Mouse (Mus musculus): ENCODE results near the gene App. TPM values are rescaled to one million over a fixed set of nuclear protein-coding genes. Genes with fewer than 3 reads are reported as not detected.
A peak's percentile ranks its signal among the peaks of the same experiment; 100 is the strongest.

Gene App
- total RNA-seq, 2 experiments from 2014 or later = 80.3 to 84.8 TPM

DNA sequence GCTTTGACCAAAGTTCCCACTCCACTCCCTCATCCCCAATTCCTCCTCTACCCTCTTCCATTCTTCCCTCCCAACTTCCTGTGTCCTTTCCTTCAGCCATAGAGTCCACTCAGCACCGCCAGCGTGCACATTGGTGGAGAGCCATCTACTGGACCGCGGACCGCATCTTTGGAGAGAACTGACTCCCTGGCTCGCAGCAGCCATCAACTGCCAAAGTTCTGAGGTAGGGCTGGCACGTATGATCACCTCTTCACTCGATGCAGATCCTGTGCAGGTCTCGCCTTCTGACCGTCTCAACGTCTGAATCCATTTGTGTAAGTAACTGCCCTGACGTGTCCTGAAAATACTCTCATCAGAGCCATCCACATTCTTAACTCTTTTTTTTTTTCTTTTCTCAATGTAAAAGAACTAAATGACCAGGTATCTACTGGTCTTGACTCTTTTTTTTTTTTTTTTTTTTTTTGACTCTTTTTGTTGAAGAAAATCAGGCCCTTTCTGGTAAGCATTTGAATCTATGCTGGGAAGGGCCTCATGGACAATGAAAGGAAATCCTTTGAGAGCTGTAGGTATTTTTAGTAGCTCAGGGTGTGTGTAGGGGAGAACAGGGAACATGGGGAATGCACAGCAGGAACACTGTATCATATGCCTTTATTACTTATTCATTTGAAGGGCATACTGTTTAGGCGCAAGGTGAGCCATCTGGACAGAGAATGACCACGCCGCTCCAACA is 200.0 kb downstream of the App start:
- no peak for DNase-seq

GRCm38 (mm10) chr16:84971535-84972330 is 201.8 kb downstream of the App start:
- no peak for DNase-seq

DNA sequence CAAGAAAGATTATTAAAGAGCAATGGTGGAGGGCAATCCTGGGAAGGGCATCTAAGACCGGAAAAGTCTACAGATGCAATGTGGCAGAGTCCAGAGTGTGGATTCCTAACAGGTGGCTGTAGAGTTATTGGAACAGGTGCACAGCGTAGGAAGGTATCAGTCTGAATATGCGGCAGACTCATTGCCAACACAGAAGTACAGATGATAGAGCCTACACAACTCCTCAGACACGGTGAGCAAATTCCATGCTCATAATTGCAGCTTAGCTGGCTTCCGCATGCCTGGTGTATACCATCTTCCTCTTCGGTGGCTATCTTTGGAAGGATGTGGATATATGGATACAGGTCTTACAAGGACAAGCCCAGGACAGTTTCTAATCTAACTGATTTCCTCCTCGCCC is 204.5 kb downstream of the App start:
- no peak for DNase-seq

DNA sequence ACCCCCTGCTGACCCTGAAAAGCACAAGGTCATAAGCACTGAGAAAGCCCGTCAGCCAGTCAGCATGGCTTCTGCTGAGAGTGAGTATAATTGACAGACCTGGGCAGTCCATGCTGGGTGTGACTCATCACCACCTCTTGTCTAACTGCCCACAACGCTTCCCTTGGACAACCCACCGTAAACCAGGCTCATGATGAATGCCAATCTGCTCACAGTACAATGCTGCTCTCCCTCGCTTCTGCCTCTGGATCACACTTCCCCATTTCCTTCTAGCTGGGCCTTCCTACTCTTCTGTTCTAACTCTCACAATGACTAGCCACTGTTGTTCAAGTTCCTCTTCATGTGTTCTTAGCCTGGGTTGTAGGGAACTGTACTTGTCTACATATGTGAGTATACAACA is 206.6 kb downstream of the App start:
- DNase-seq = no peak

- DNase-seq = no peak
These were observed 207.5 kb downstream of the App start for GRCm38 (mm10) chr16:84966096-84966495.

DNA sequence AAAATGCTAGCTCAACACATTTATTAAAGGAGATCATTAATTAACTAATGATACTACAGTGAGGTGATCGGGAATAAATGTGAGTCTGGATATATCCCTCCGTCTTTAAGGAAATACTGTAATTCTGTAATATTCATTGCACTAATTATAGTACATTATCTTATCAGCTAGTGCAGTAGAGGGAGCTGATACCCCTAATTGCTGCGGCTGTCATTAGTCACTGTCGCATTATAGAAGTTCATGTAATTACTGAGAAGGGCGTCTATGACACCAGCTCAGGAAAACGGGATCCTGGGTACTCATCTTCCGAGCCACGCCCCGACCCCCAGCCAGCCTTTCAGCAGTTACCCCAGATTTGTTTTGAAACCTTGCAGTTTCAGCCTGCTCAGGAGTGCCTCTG is 209.6 kb downstream of the App start:
- DNase-seq = no peak

DNA sequence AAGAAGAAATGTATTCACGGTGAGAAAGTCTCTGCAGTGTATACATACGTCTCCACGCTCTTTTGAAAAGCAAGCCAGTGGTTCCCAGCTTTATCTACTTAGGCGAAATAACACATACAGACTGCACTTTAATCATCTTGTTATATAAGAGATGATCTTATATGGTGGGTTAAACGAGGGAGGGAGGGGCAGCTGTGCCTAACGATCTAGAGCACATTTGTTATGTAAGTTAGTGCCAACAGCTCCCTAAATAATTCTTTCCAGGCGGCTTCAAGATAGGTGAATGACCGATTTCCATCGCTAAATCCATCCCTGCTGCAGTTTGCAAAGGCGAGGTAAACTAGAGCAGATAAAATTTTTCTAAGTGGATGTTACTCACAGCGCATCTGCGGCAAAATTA is 210.0 kb downstream of the App start:
- DNase-seq = no peak

DNA sequence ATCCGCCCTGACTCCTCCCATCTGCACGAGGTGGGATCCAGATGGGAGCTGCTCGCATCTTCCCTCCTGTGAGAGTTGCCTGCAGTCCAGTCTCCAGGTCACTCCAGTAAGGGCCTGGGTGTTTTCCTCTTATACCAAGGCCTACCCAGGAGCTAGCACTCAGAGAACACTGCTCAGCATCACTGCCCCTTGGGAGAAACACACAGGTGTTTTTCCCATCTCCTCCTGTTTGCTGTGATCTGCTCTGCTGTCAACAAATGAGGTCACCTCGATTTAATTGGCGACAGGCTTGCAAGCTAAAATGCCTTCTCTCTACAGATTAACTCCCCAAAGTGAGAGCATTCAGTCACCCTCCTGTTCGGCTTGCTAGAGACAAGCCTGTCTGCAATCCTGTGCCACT is 216.3 kb downstream of the App start:
- no peak for DNase-seq

DNA sequence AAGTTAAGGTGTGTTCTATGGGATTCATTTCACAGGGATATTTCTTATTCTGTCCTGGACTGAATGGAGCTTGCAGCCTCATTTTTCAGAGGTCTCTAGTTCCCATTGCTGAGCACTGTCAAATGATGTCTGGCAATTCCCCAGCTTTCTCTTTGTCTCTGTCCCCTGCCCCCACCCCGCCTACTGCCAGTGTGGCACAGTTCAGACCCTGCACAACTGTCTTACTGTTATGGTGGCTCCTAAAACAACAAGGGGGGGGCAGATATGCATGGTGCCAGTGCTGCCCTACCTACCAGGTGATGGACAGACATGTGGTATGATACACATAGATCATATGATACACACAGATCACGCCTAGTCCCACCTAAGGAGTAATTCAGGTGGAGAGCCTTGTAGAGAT is 216.9 kb downstream of the App start:
- no peak for DNase-seq

- no peak for DNase-seq
These were observed 217.7 kb downstream of the App start for GRCm38 (mm10) chr16:84955840-84956239.

- peak; percentile 68 for DNase-seq
These were observed 218.2 kb downstream of the App start for GRCm38 (mm10) chr16:84955204-84955839.

GRCm38 (mm10) chr16:84931024-84931423 is 242.5 kb downstream of the App start:
- no peak for DNase-seq

- DNase-seq = no peak
These were observed 245.7 kb downstream of the App start for GRCm38 (mm10) chr16:84927827-84928226.

- DNase-seq = no peak
These were observed 253.8 kb downstream of the App start for GRCm38 (mm10) chr16:84919649-84920308.

DNA sequence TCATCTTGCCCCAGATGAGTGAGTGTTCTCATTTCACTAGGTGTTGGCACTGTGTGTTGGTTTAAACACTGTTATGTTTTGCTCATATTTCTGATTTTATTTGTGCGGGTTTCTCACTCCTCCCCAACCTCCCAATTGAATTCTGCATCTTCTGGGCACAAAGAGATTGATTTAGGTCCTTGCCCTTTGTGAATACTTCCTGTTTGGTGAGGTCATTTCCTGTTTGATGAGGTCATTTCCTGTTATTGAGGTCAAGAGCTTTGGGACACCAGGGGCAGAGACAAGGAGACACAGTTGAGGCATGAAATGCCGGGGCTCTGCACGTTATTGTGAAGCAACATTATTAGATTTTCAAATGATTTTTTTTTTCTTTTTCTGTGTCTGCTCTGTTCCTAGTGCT is 254.5 kb downstream of the App start:
- DNase-seq = no peak

- no peak for DNase-seq
These were observed 256.8 kb downstream of the App start for GRCm38 (mm10) chr16:84916772-84917171.

DNA sequence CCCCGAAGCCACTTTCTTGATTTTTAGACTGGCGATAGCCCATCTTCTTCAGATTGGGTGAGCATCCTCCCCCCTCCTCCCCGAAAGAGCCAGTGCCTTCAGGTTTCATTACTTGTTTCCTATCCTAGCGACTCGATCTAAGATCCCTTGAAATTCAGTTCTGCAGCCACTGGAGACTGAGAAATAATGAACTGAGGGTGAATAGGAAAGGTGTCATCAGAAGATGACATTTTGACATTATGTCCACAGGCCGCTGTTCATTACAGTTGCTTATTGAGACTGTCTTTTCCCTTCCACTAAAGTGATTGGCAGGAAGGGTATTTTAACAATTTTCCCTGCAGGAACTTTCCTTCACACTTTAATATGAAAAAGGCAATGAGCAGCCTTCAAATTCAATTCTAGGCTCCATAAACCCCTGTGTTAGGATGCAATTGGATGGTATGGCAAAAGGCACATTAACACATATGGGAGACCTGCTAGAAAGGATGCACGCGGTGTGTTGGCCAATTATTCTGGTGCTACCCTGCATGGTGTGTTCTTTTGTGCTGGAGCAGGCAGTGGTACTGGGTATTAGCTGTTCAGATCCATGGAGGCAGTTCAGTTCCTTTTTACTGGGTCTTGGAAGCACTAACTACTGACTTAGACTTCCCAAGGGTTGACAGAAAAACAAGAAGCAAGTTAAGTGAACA is 261.9 kb downstream of the App start:
- DNase-seq = no peak

DNA sequence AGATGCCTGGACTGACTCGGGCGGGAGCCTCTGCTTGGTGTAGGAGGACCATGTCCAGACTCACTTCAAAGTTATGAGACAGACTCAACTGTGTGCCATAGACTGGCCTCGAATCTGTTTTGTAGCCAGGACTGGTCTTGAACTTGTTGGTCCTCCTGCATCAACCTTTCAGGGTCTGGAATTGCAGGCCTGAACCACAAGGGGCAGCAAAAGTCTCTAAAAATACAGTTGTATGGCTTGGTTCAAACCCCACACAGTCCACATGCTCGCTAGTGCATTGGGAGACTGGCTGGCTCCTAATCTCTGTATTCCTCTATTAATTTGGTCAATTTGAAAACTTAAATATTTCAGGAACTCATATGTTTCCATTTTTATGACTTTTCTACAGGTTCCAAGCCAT is 270.6 kb downstream of the App start:
- DNase-seq = no peak

Data from gastrocnemius, postnatal 25 days (tissue).